Mouse (Mus musculus): ENCODE data around the gene Nedd8.

Gene Nedd8

GRCm38 (mm10) chr14:55671833-55672740 is at the start of gene Nedd8, which contains the start of gene Gmpr2:
Nedd8 (minus strand) TSS chr14:55672124.
Gmpr2 (plus strand) TSS chr14:55671941.
- peak; percentile 85 for DNase-seq (ENCODE audit: low read depth, low spot score)

- no peak for DNase-seq (ENCODE audit: low read depth, low spot score)
These were observed 49.2 kb upstream of the Nedd8 start for GRCm38 (mm10) chr14:55721076-55721475.

- no peak for DNase-seq (ENCODE audit: low read depth, low spot score)
These were observed 48.7 kb upstream of the Nedd8 start for GRCm38 (mm10) chr14:55720666-55721065.

GRCm38 (mm10) chr14:55719737-55720136 is 47.8 kb upstream of the Nedd8 start:
- no peak for DNase-seq (ENCODE audit: low read depth, low spot score)

GRCm38 (mm10) chr14:55716884-55717283 is 45.0 kb upstream of the Nedd8 start:
- DNase-seq (ENCODE audit: low read depth, low spot score) = no peak

- DNase-seq (ENCODE audit: low read depth, low spot score) = no peak
These were observed 44.3 kb upstream of the Nedd8 start for GRCm38 (mm10) chr14:55716271-55716670.

- DNase-seq (ENCODE audit: low read depth, low spot score) = no peak
These were observed 43.0 kb upstream of the Nedd8 start for GRCm38 (mm10) chr14:55714893-55715292.

GRCm38 (mm10) chr14:55713729-55714122 is 41.8 kb upstream of the Nedd8 start, which contains the start of gene Tgm1:
Tgm1 (minus strand) TSS chr14:55713926.
- no peak for DNase-seq (ENCODE audit: low read depth, low spot score)

- DNase-seq (ENCODE audit: low read depth, low spot score) = no peak
These were observed 41.2 kb upstream of the Nedd8 start for GRCm38 (mm10) chr14:55713007-55713728.

- DNase-seq (ENCODE audit: low read depth, low spot score) = no peak
These were observed 39.9 kb upstream of the Nedd8 start for GRCm38 (mm10) chr14:55711786-55712185.

GRCm38 (mm10) chr14:55709509-55709908 is 37.6 kb upstream of the Nedd8 start:
- DNase-seq (ENCODE audit: low read depth, low spot score) = no peak

- DNase-seq (ENCODE audit: low read depth, low spot score) = no peak
These were observed 35.5 kb upstream of the Nedd8 start for GRCm38 (mm10) chr14:55707397-55707796.

GRCm38 (mm10) chr14:55706051-55706600 is 34.2 kb upstream of the Nedd8 start:
- no peak for DNase-seq (ENCODE audit: low read depth, low spot score)

- no peak for DNase-seq (ENCODE audit: low read depth, low spot score)
These were observed 30.8 kb upstream of the Nedd8 start for GRCm38 (mm10) chr14:55702761-55703160.

GRCm38 (mm10) chr14:55701131-55701530 is 29.2 kb upstream of the Nedd8 start:
- DNase-seq (ENCODE audit: low read depth, low spot score) = no peak

GRCm38 (mm10) chr14:55697226-55697625 is 25.3 kb upstream of the Nedd8 start:
- no peak for DNase-seq (ENCODE audit: low read depth, low spot score)

- no peak for DNase-seq (ENCODE audit: low read depth, low spot score)
These were observed 17.5 kb upstream of the Nedd8 start for GRCm38 (mm10) chr14:55689433-55689832.

- no peak for DNase-seq (ENCODE audit: low read depth, low spot score)
These were observed 10.2 kb upstream of the Nedd8 start for GRCm38 (mm10) chr14:55682118-55682493.

GRCm38 (mm10) chr14:55681160-55682117 is 9.5 kb upstream of the Nedd8 start, which contains the start of gene Tinf2:
Tinf2 (minus strand) TSS chr14:55681820.
- peak; percentile 93 for DNase-seq (ENCODE audit: low read depth, low spot score)

GRCm38 (mm10) chr14:55677615-55678014 is 5.7 kb upstream of the Nedd8 start:
- DNase-seq (ENCODE audit: low read depth, low spot score) = no peak

- no peak for DNase-seq (ENCODE audit: low read depth, low spot score)
These were observed 777 bp upstream of the Nedd8 start for GRCm38 (mm10) chr14:55672741-55673060.
